Mouse (Mus musculus) C2C12 (cell line): ENCODE measurements around the gene Gm20388.

Source experiments
- CTCF ChIP-seq: IDR thresholded peaks from one replicate; pipeline ENCODE4 v1.5.1; 2011; ENCODE audit not compliant: control insufficient read depth, insufficient read depth, insufficient read length
- MYOG ChIP-seq: IDR thresholded peaks from one replicate; pipeline ENCODE4 v1.6.1; 2011; ENCODE audit not compliant: control insufficient read depth, insufficient read length; ENCODE audit errors: extremely low read depth

GRCm38 (mm10) chr8:122766189-122766588, 2855.5 kb downstream of the Gm20388 start:
- TF ChIP-seq CTCF (no peak), MYOG (no peak)
